Mouse (Mus musculus): Measurements from ENCODE around the gene Begain.

Gene Begain

GRCm38 (mm10) chr12:109068167-109068653, at the start of gene Begain:
Gene Begain (minus strand): TSS chr12:109068217.
- DNase-seq (ENCODE audit: low spot score in 2 of 2) = no peak

- DNase-seq (ENCODE audit: low spot score in 2 of 2) = no peak
Observed at GRCm38 (mm10) chr12:109115707-109116106, 47.7 kb upstream of the Begain start.

GRCm38 (mm10) chr12:109115161-109115560, 47.1 kb upstream of the Begain start:
- DNase-seq (ENCODE audit: low spot score in 2 of 2) = no peak

GRCm38 (mm10) chr12:109112996-109113592, 45.1 kb upstream of the Begain start:
- DNase-seq (ENCODE audit: low spot score in 2 of 2) = no peak

- no peak for DNase-seq (ENCODE audit: low spot score in 2 of 2)
Observed at GRCm38 (mm10) chr12:109112354-109112995, 44.5 kb upstream of the Begain start.

- no peak for DNase-seq (ENCODE audit: low spot score in 2 of 2)
Observed at GRCm38 (mm10) chr12:109108911-109109310, 40.9 kb upstream of the Begain start.

- no peak for DNase-seq (ENCODE audit: low spot score in 2 of 2)
Observed at GRCm38 (mm10) chr12:109100381-109100780, 32.4 kb upstream of the Begain start.

GRCm38 (mm10) chr12:109090456-109091130, 22.6 kb upstream of the Begain start:
- no peak for DNase-seq (ENCODE audit: low spot score in 2 of 2)

- no peak for DNase-seq (ENCODE audit: low spot score in 2 of 2)
Observed at GRCm38 (mm10) chr12:109090041-109090440, 22.0 kb upstream of the Begain start.

- DNase-seq (ENCODE audit: low spot score in 2 of 2) = no peak
Observed at GRCm38 (mm10) chr12:109086111-109086510, 18.1 kb upstream of the Begain start.

GRCm38 (mm10) chr12:109085674-109086073, 17.7 kb upstream of the Begain start:
- DNase-seq (ENCODE audit: low spot score in 2 of 2) = no peak

- no peak for DNase-seq (ENCODE audit: low spot score in 2 of 2)
Observed at GRCm38 (mm10) chr12:109085046-109085445, 17.0 kb upstream of the Begain start.

GRCm38 (mm10) chr12:109083476-109083875, 15.5 kb upstream of the Begain start:
- DNase-seq (ENCODE audit: low spot score in 2 of 2) = no peak

GRCm38 (mm10) chr12:109077036-109077435, 9.0 kb upstream of the Begain start:
- no peak for DNase-seq (ENCODE audit: low spot score in 2 of 2)

- DNase-seq (ENCODE audit: low spot score in 2 of 2) = no peak
Observed at GRCm38 (mm10) chr12:109074777-109075285, 6.8 kb upstream of the Begain start.

GRCm38 (mm10) chr12:109074106-109074505, 6.1 kb upstream of the Begain start:
- no peak for DNase-seq (ENCODE audit: low spot score in 2 of 2)

- DNase-seq (ENCODE audit: low spot score in 2 of 2) = no peak
Observed at GRCm38 (mm10) chr12:109071248-109071647, 3.2 kb upstream of the Begain start.

GRCm38 (mm10) chr12:109069751-109070150, 1.7 kb upstream of the Begain start:
- no peak for DNase-seq (ENCODE audit: low spot score in 2 of 2)

- DNase-seq (ENCODE audit: low spot score in 2 of 2) = no peak
Observed at GRCm38 (mm10) chr12:109068738-109069137, 721 bp upstream of the Begain start.

GRCm38 (mm10) chr12:109067561-109068135, 369 bp downstream of the Begain start:
- no peak for DNase-seq (ENCODE audit: low spot score in 2 of 2)

- DNase-seq (ENCODE audit: low spot score in 2 of 2) = no peak
Observed at GRCm38 (mm10) chr12:109058660-109059059, 9.4 kb downstream of the Begain start.

GRCm38 (mm10) chr12:109057736-109058135, 10.3 kb downstream of the Begain start:
- no peak for DNase-seq (ENCODE audit: low spot score in 2 of 2)

All from frontal cortex, postnatal 25 days (tissue).